Mouse (Mus musculus) Muller cell, postnatal 12 days (primary cell): Measurements from ENCODE around the gene Ncf4.
A peak's percentile ranks its signal among the peaks of the same experiment; 100 is the strongest.
"Not testable (repeated sequence)": the region's sequence is repeated elsewhere in the genome, so short reads cannot be mapped to it uniquely, and the experiment has no call there.

Experiments used
- DNase-seq: peaks from one replicate; pipeline ENCODE4 v3.0.0-alpha.2; 2015; ENCODE audit errors: inconsistent ontology term

Ncf4 gene

GRCm38 (mm10) chr15:78254751-78255150 is 10.2 kb downstream of the Ncf4 start:
- DNase-seq: peak; percentile 27

- not testable (repeated sequence) for DNase-seq
Measured at GRCm38 (mm10) chr15:78256602-78257259, 12.1 kb downstream of the Ncf4 start.

- peak; percentile 35 for DNase-seq
Measured at GRCm38 (mm10) chr15:78257326-78258050, 12.9 kb downstream of the Ncf4 start.

- DNase-seq: no peak
Measured at GRCm38 (mm10) chr15:78258246-78258865, 13.8 kb downstream of the Ncf4 start.

- DNase-seq: no peak
Measured at GRCm38 (mm10) chr15:78260668-78261333, 16.2 kb downstream of the Ncf4 start.

GRCm38 (mm10) chr15:78263286-78263685 is 18.7 kb downstream of the Ncf4 start:
- no peak for DNase-seq

GRCm38 (mm10) chr15:78267441-78267840 is 22.8 kb downstream of the Ncf4 start:
- DNase-seq: peak; percentile 6

GRCm38 (mm10) chr15:78267865-78268264 is 23.3 kb downstream of the Ncf4 start:
- DNase-seq: no peak

- DNase-seq: no peak
Measured at GRCm38 (mm10) chr15:78271208-78271607, 26.6 kb downstream of the Ncf4 start.

- no peak for DNase-seq
Measured at GRCm38 (mm10) chr15:78278308-78278707, 33.7 kb downstream of the Ncf4 start.

GRCm38 (mm10) chr15:78287941-78288340 is 43.3 kb downstream of the Ncf4 start:
- DNase-seq: no peak

- not testable (repeated sequence) for DNase-seq
Measured at GRCm38 (mm10) chr15:78289775-78290174, 45.2 kb downstream of the Ncf4 start.

- not testable (repeated sequence) for DNase-seq
Measured at GRCm38 (mm10) chr15:78293228-78293627, 48.6 kb downstream of the Ncf4 start.

- DNase-seq: no peak
Measured at GRCm38 (mm10) chr15:78293716-78294115, 49.1 kb downstream of the Ncf4 start.

GRCm38 (mm10) chr15:78298558-78298957 is 54.0 kb downstream of the Ncf4 start:
- DNase-seq: no peak

- no peak for DNase-seq
Measured at GRCm38 (mm10) chr15:78299641-78300040, 55.0 kb downstream of the Ncf4 start.

- DNase-seq: peak; percentile 46
Measured at GRCm38 (mm10) chr15:78300773-78301172, 56.2 kb downstream of the Ncf4 start.

- no peak for DNase-seq
Measured at GRCm38 (mm10) chr15:78302718-78303117, 58.1 kb downstream of the Ncf4 start.

- no peak for DNase-seq
Measured at GRCm38 (mm10) chr15:78303665-78304233, 59.1 kb downstream of the Ncf4 start.

GRCm38 (mm10) chr15:78305341-78305933 is 60.8 kb downstream of the Ncf4 start, which contains the start of gene Csf2rb2:
Gene Csf2rb2 (minus strand): TSS chr15:78305721.
- no peak for DNase-seq

- DNase-seq: no peak
Measured at GRCm38 (mm10) chr15:78309865-78310264, 65.3 kb downstream of the Ncf4 start.
